Mouse (Mus musculus): ENCODE data around the gene Ttc23l. TPM values are rescaled to one million over a fixed set of nuclear protein-coding genes. Genes with fewer than 3 reads are reported as not detected.

Gene Ttc23l
- polyA plus RNA-seq, 1 experiment from 2014 or later: not detected

DNA sequence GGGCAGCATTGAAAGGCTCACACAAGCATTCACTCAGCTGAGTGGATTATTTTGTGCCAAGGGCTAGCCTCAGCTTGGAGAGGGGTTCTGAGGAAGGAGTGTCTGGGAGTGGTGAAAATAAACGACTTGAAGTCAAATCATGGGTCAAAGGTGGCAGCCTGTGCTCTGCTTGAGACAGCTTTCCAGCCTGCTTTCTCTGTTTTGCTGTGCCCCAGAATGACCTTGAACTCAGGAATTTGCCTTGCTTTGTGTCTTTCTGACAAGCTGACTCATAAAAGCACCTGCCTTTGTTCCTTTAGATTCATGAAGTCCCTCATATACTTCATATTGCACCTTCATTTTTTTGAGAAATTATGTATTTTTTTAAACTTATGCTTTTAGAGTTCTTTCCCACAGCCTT is 5.7 kb upstream of the Ttc23l start:
- 16% methylated on average over 1 of the region's 1 CpGs for WGBS
- H3K4me1 ChIP-seq (replicated peaks; ENCODE audit: control insufficient read depth, insufficient read depth, low read length): no peaks in the 10 kb centered on the region
- no peaks in the 10 kb centered on the region for H3K36me3 ChIP-seq (ENCODE audit: control insufficient read depth, insufficient read depth)
- H3K9me3 ChIP-seq (ENCODE audit: control insufficient read depth): no peaks in the 10 kb centered on the region
- no peak overlapping the region for H3K27ac ChIP-seq (ENCODE audit: low read depth, low read length)
- no peaks in the 10 kb centered on the region for H3K27me3 ChIP-seq (replicated peaks; ENCODE audit: control insufficient read depth, insufficient read depth, low read length)
- ATAC-seq: no peak
- no peak overlapping the region for H3K4me3 ChIP-seq (ENCODE audit: low read depth, low read length)
- no peak overlapping the region for H3K4me2 ChIP-seq (replicated peaks; ENCODE audit: low read depth)
- no peak for TF ChIP-seq CTCF (IDR thresholded peaks at IDR 0.05; ENCODE audit: low read depth)
- no peak overlapping the region for H3K9ac ChIP-seq (ENCODE audit: low read depth, low read length)

GRCm38 (mm10) chr15:10562281-10562680 is 3.8 kb upstream of the Ttc23l start:
- no peaks in the 10 kb centered on the region for H3K9me3 ChIP-seq (ENCODE audit: control insufficient read depth)
- H3K4me3 ChIP-seq (ENCODE audit: low read depth, low read length): no peak overlapping the region
- no peak overlapping the region for H3K4me2 ChIP-seq (replicated peaks; ENCODE audit: low read depth)
- H3K27ac ChIP-seq (ENCODE audit: low read depth, low read length): no peak overlapping the region
- no peaks in the 10 kb centered on the region for H3K4me1 ChIP-seq (replicated peaks; ENCODE audit: control insufficient read depth, insufficient read depth, low read length)
- no peaks in the 10 kb centered on the region for H3K36me3 ChIP-seq (ENCODE audit: control insufficient read depth, insufficient read depth)
- TF ChIP-seq CTCF (IDR thresholded peaks at IDR 0.05; ENCODE audit: low read depth): no peak
- no peak for ATAC-seq
- H3K9ac ChIP-seq (ENCODE audit: low read depth, low read length): no peak overlapping the region
- no peaks in the 10 kb centered on the region for H3K27me3 ChIP-seq (replicated peaks; ENCODE audit: control insufficient read depth, insufficient read depth, low read length)

GRCm38 (mm10) chr15:10560005-10560404 is 1.5 kb upstream of the Ttc23l start:
- Histone ChIP-seq H3K4me3 (ENCODE audit: low read depth, low read length) (no peak overlapping the region), H3K36me3 (ENCODE audit: control insufficient read depth, insufficient read depth) (no peaks in the 10 kb centered on the region), H3K27me3 (replicated peaks; ENCODE audit: control insufficient read depth, insufficient read depth, low read length) (no peaks in the 10 kb centered on the region), H3K4me1 (replicated peaks; ENCODE audit: control insufficient read depth, insufficient read depth, low read length) (no peaks in the 10 kb centered on the region), H3K9ac (ENCODE audit: low read depth, low read length) (no peak overlapping the region), H3K4me2 (replicated peaks; ENCODE audit: low read depth) (no peak overlapping the region), H3K27ac (ENCODE audit: low read depth, low read length) (no peak overlapping the region), H3K9me3 (ENCODE audit: control insufficient read depth) (no peaks in the 10 kb centered on the region)
- no peak for TF ChIP-seq CTCF (IDR thresholded peaks at IDR 0.05; ENCODE audit: low read depth)
- ATAC-seq: no peak
- 95% methylated on average over 7 of the region's 7 CpGs for WGBS

DNA sequence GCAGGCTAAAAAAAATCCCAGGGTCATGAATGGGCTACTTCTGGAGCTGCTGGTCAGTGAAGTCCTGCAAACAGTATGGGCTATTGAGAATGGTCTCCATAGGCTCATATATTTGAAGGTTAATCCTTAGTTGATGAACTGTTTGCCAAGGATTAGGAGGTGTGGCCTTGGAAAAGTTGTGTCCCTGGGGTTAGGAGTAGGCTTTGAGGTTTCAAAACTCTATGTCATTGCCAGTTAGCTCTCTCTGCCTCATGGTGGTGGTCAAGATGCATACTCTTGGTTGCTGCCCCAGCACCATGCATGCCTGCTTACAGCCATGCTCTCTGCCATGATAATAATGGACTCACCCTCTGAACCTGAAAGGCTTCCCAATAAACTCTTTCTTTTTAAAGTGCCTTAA is 4.1 kb downstream of the Ttc23l start:
- H3K27ac ChIP-seq (ENCODE audit: low read depth, low read length): no peak overlapping the region
- no peak overlapping the region for H3K4me2 ChIP-seq (replicated peaks; ENCODE audit: low read depth)
- H3K36me3 ChIP-seq (ENCODE audit: control insufficient read depth, insufficient read depth): no peaks in the 10 kb centered on the region
- H3K27me3 ChIP-seq (replicated peaks; ENCODE audit: control insufficient read depth, insufficient read depth, low read length): no peaks in the 10 kb centered on the region
- ATAC-seq: no peak
- no peak for TF ChIP-seq CTCF (IDR thresholded peaks at IDR 0.05; ENCODE audit: low read depth)
- H3K4me1 ChIP-seq (replicated peaks; ENCODE audit: control insufficient read depth, insufficient read depth, low read length): no peaks in the 10 kb centered on the region
- no peaks in the 10 kb centered on the region for H3K9me3 ChIP-seq (ENCODE audit: control insufficient read depth)
- H3K9ac ChIP-seq (ENCODE audit: low read depth, low read length): no peak overlapping the region
- H3K4me3 ChIP-seq (ENCODE audit: low read depth, low read length): no peak overlapping the region

DNA sequence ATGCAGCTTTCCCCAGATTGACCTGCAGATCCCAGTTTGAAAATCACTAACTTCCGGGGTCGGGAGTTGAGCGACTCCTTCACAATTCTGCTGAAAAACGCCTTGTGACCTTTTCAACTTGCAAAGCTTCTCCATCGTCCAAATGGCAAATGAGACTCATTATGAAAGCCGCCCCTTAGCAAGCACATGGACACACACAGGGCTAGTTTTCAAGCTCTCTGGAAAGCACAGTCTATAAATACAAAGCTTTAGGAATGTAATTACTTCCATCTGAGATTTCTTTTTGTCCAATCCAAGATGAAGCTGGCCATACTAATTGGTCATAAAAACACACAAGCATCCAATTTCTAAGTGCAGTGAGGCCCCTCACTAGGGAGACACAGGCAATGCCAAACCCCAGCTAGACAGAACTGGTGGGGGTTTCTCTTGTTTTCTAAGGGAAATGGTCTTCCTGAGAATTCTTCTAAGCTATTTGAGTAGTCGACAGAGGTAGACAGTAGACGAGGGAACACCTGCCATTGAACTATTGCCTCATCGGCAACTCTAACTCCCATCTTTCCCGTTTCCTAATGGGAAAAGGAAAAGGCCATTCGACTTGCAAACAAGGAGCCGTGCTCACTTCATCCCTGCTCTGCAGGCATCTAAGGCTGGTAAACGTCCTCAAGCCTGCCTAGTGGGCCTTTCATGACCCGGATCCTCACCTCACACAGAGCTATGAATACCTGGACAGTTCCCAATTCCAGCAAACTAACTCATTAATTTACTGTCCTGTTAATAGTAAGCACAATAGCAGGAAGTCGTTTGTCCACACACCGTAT is 18.0 kb downstream of the Ttc23l start:
- H3K9ac ChIP-seq (ENCODE audit: low read depth, low read length): no peak overlapping the region
- ATAC-seq: no peak
- no peaks in the 10 kb centered on the region for H3K36me3 ChIP-seq (ENCODE audit: control insufficient read depth, insufficient read depth)
- no peaks in the 10 kb centered on the region for H3K4me1 ChIP-seq (replicated peaks; ENCODE audit: control insufficient read depth, insufficient read depth, low read length)
- no peak for TF ChIP-seq CTCF (IDR thresholded peaks at IDR 0.05; ENCODE audit: low read depth)
- no peaks in the 10 kb centered on the region for H3K9me3 ChIP-seq (ENCODE audit: control insufficient read depth)
- H3K4me3 ChIP-seq (ENCODE audit: low read depth, low read length): no peak overlapping the region
- H3K4me2 ChIP-seq (replicated peaks; ENCODE audit: low read depth): no peak overlapping the region
- no peak overlapping the region for H3K27ac ChIP-seq (ENCODE audit: low read depth, low read length)
- H3K27me3 ChIP-seq (replicated peaks; ENCODE audit: control insufficient read depth, insufficient read depth, low read length): no peaks in the 10 kb centered on the region
- 77% methylated on average over 16 of the region's 16 CpGs for WGBS

DNA sequence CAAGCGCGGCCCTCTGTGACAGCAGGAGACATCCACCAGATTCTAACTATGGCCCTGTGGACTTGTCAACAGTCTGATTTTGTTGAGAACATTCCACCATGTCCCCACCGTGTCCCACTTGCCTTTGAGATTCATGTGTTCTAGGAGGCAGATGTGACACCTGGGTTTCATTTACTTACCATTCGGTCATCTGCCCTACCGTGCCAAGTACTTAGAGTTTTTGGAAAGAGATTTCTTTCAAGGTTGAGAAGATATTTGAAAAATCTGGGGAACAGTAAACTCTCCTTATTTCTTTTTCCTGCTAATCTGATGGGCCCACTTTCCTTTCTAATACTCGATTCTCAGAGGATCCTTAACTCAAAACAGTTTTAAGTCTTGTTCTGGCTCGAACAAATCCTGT is 22.5 kb downstream of the Ttc23l start:
- 83% methylated on average over 7 of the region's 7 CpGs for WGBS

More for the DNA sequence above, 22.5 kb downstream of the Ttc23l start:
- no peaks in the 10 kb centered on the region for H3K27me3 ChIP-seq (replicated peaks; ENCODE audit: control insufficient read depth, insufficient read depth, low read length)
- no peak for TF ChIP-seq CTCF (IDR thresholded peaks at IDR 0.05; ENCODE audit: low read depth)
- H3K4me2 ChIP-seq (replicated peaks; ENCODE audit: low read depth): no peak overlapping the region
- no peaks in the 10 kb centered on the region for H3K4me1 ChIP-seq (replicated peaks; ENCODE audit: control insufficient read depth, insufficient read depth, low read length)
- no peaks in the 10 kb centered on the region for H3K36me3 ChIP-seq (ENCODE audit: control insufficient read depth, insufficient read depth)
- no peak overlapping the region for H3K9ac ChIP-seq (ENCODE audit: low read depth, low read length)
- H3K27ac ChIP-seq (ENCODE audit: low read depth, low read length): no peak overlapping the region
- no peak overlapping the region for H3K4me3 ChIP-seq (ENCODE audit: low read depth, low read length)
- ATAC-seq: no peak
- no peaks in the 10 kb centered on the region for H3K9me3 ChIP-seq (ENCODE audit: control insufficient read depth)

Data from intestine, postnatal 0 days (tissue).